Mouse (Mus musculus) right cerebral cortex, adult 18-20 months (tissue): ENCODE data around the gene Cep290.

Experiments used
- DNase-seq: peaks from one replicate; pipeline ENCODE4 v3.0.0; 2022; ENCODE audit warnings: mixed read lengths

The Cep290 gene

GRCm38 (mm10) chr10:100598339-100598738 lies 111.0 kb downstream of the Cep290 start:
- no peak for DNase-seq

- DNase-seq, result no peak
These were observed 116.2 kb downstream of the Cep290 start for GRCm38 (mm10) chr10:100603511-100603910.

DNA sequence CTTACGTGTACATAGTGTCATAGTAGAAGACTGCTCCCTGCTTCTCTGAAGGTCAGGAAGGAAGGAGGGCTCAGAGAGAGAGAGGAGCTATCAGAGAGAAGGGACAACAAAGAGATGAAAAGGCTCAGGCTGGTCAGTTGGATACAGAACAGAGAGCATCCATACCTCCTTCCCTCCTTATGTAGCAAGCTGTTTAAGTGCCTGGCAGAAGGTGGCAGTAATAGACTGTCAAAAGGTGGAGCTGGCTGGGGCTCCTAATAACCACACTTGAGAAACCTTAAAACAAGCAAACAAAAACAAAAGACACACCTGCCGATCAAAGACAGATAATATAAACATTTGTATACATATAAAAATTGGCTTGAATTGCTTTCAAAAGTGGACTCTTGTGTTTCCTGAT lies 116.9 kb downstream of the Cep290 start:
- DNase-seq, result no peak

DNA sequence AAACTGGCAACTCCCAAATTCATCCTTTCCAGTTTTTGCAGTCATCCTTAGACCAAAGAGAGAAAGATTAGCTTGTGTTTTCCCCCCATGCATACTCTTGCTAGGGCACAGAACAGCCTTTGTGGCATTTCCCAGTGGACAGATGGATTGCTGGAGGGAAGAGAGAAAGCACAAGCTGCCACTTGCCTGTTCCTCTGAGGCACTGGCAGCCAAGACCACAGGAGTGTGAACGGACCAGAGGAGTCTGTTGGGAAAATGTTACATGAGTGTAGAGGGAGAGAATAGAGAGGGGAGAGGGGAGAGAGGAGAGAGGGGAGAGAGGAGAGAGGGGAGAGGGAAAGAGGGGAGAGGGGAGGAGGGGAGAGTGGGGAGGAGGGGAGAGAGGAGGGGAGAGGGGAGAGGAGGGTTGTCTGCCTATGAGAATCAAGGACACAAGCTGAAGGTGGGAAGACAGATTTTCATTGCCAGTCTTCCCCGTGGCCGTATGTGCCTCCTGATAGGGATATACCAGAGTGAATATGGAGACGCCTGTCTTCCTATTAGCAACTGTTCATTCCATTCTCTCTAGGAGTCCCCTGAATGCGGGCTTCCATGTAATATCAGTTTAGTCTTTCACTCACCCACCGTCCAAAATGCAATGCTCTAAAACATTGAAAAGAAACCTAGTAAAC lies 130.0 kb downstream of the Cep290 start:
- DNase-seq, result no peak

- DNase-seq, result no peak
These were observed 132.1 kb downstream of the Cep290 start for GRCm38 (mm10) chr10:100619474-100619873.

DNA sequence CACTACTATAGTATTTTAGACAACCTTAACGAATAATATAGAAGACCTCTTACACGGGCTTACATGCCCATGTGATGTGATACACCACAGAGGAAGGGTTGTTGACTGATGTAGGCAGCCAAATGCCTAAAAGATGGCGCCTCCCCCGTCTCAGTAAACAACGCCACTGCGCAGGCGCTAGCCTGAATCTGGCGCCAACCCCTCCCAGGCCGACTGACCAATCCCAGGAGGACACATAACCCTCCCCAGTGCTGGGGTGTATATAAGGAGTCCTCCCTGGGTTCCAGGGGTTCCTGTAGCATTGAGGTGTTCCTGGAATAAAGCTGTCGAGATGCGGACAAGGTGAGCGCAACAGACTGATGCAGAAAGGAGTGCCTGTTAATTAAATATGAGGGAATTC lies 132.7 kb downstream of the Cep290 start:
- DNase-seq, result no peak

GRCm38 (mm10) chr10:100622494-100622893 lies 135.1 kb downstream of the Cep290 start:
- no peak for DNase-seq
